15 mouse cellular contexts compared by ENCODE assay signal in the genomic region with DNA sequence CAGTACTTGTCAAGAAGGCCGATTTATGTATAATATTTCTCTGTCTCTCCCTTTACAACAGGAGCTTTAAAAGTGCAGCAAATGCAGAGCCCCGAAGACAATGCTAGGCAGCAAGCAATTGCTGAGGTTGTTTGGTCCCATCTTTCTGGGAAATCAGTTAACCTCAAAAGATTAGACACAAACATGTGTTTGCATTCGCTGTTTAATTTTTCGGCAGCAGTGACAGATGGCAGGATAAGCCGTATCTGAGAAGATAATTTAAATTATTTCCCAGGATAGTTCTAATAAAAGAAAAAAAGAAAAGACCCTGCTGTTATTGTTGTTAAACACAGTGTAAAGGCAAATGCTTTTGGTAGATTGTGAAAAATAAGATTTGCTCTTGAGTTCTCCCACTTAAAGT. TPM values are rescaled to one million over a fixed set of nuclear protein-coding genes. Genes with fewer than 3 reads are reported as not detected.
"Had no signal": no experiment of that assay in that cellular context is flagged by ENCODE, and none has a peak within 500 bp of the region (broad histone marks: within the 10 kb centered on the region; RNA-seq: fewer than 3 reads in every experiment).

No protein-coding gene starts in this region.

- ATAC-seq: intestine, postnatal 0 days; lung, postnatal 0 days had no signal

- H3K27ac ChIP-seq: kidney, postnatal 0 days; limb, embryonic 10.5 days; liver, embryonic 15.5 days; neural tube, embryonic 13.5 days had no signal

- H3K36me3 ChIP-seq: limb, embryonic 10.5 days; liver, embryonic 15.5 days; neural tube, embryonic 13.5 days had no signal

- H3K9me3 ChIP-seq: limb, embryonic 10.5 days; liver, embryonic 15.5 days; neural tube, embryonic 13.5 days had no signal

- H3K4me2 ChIP-seq: liver, embryonic 11.5 days; liver, embryonic 15.5 days; neural tube, embryonic 13.5 days had no signal

- DNase-seq: kidney, adult 8-10 months; kidney, postnatal 36 days; lung, adult 2 months; lung, postnatal 36 days; right cerebral cortex, adult 18-20 months; right cerebral cortex, postnatal 25 days; thymus, postnatal 36 days had no signal

- H3K27me3 ChIP-seq: liver, embryonic 15.5 days; neural tube, embryonic 13.5 days had no signal

- H3K4me3 ChIP-seq: limb, embryonic 10.5 days; liver, embryonic 15.5 days; neural tube, embryonic 13.5 days had no signal

- H3K9ac ChIP-seq: liver, embryonic 15.5 days; neural tube, embryonic 13.5 days had no signal

- H3K4me1 ChIP-seq: limb, embryonic 10.5 days; liver, embryonic 15.5 days; neural tube, embryonic 13.5 days had no signal

RNA-seq across cellular contexts. Expression of a gene that starts 41.5 kb away (rescaled TPM):
- total RNA-seq: megakaryocyte progenitor cell, adult 5-6 weeks had no signal
- polyA plus RNA-seq: liver, embryonic 15.5 days had no signal
